ENCODE assay signal across 28 mouse cellular contexts in the genomic region with DNA sequence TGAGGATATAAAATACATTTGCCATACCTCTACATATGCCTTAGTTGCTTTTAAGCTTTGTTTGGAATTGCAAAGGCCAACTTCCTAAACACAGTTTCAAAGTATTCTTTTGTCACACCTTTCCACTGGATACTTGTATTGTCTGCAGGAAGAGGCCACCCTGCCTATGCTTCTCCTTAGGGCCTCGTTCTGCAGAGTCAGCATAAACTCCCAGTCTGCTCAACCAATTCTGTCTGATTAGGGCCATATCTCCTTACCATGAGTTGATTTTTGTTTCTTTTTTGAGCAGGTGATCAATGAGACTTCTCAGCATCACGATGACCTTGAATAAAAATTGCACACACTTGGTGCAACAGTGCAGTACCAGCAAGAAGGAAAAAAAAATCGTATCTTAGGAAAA.
"Had no signal": no experiment of that assay in that cellular context is flagged by ENCODE, and none has a peak within 500 bp of the region (broad histone marks: within the 10 kb centered on the region; RNA-seq: fewer than 3 reads in every experiment).

No protein-coding gene starts in this region.

- H3K9me3 ChIP-seq: limb, embryonic 10.5 days; limb, embryonic 12.5 days; limb, embryonic 13.5 days; limb, embryonic 15.5 days; liver, embryonic 12.5 days; liver, embryonic 13.5 days; liver, embryonic 15.5 days; lung, embryonic 15.5 days; megakaryocyte, embryonic 14.5 days; midbrain, embryonic 10.5 days; midbrain, embryonic 12.5 days; midbrain, embryonic 13.5 days; midbrain, embryonic 15.5 days; neural tube, embryonic 12.5 days had no signal

- H3K4me3 ChIP-seq: limb, embryonic 10.5 days; limb, embryonic 12.5 days; limb, embryonic 13.5 days; limb, embryonic 15.5 days; liver, embryonic 12.5 days; liver, embryonic 13.5 days; liver, embryonic 15.5 days; lung, embryonic 15.5 days; megakaryocyte, embryonic 14.5 days; midbrain, embryonic 10.5 days; midbrain, embryonic 12.5 days; midbrain, embryonic 13.5 days; midbrain, embryonic 15.5 days; myocyte; neural tube, embryonic 12.5 days had no signal

- H3K4me1 ChIP-seq: limb, embryonic 10.5 days; limb, embryonic 12.5 days; liver, embryonic 12.5 days; liver, embryonic 13.5 days; liver, embryonic 15.5 days; lung, embryonic 15.5 days; megakaryocyte, embryonic 14.5 days had no signal

- H3K27ac ChIP-seq: limb, embryonic 10.5 days; limb, embryonic 12.5 days; limb, embryonic 13.5 days; limb, embryonic 15.5 days; liver, embryonic 12.5 days; liver, embryonic 13.5 days; liver, embryonic 14.5 days; liver, embryonic 15.5 days; lung, embryonic 15.5 days; macrophage; midbrain, embryonic 10.5 days; midbrain, embryonic 12.5 days; midbrain, embryonic 13.5 days; midbrain, embryonic 15.5 days; neural tube, embryonic 12.5 days had no signal

- DNase-seq: left cerebral cortex, postnatal 4 days; liver; liver, embryonic 13.5 days; liver, postnatal 0 days; lung, adult 18-20 months; lung, adult 2 months; lung, embryonic 14.5 days; lung, postnatal 10 days; lung, postnatal 14 days; lung, postnatal 36 days; lung, postnatal 4 days; midbrain, embryonic 14.5 days had no signal

- H3K9ac ChIP-seq: limb, embryonic 12.5 days; limb, embryonic 13.5 days; limb, embryonic 15.5 days; liver, embryonic 12.5 days; liver, embryonic 13.5 days; liver, embryonic 14.5 days; liver, embryonic 15.5 days; liver, postnatal 0 days; lung, embryonic 14.5 days; lung, embryonic 15.5 days; midbrain, embryonic 12.5 days; midbrain, embryonic 13.5 days; midbrain, embryonic 15.5 days; neural tube, embryonic 12.5 days had no signal

- H3K27me3 ChIP-seq: limb, embryonic 12.5 days; limb, embryonic 13.5 days; limb, embryonic 15.5 days; liver, embryonic 15.5 days; lung, embryonic 15.5 days; midbrain, embryonic 12.5 days; midbrain, embryonic 13.5 days; midbrain, embryonic 15.5 days; neural tube, embryonic 12.5 days had no signal
